Mouse (Mus musculus) forebrain, embryonic 12.5 days (tissue): ENCODE measurements at regions not wholly inside any gene's neighbourhood (a gene's known extent, or its start where the extent isn't known, plus 50 kb on each side); places are given as distances from the start of the nearest gene placed in this dataset.

Source experiments
- ATAC-seq: fragments of 200-750 bp; cut with Nextera tagmentation; 2 replicates; pipeline ENCODE4 v1.8.0; 2017; ENCODE audit warnings: moderate TSS enrichment; ENCODE audit not compliant: low FRiP score
- H3K27ac ChIP-seq: fragments of 300-500 bp; sonication (generic); 2 replicates; pipeline ENCODE4 v1.5.1; 2016; ENCODE audit warnings: mild to moderate bottlenecking
- H3K27me3 ChIP-seq: fragments of 300-500 bp; sonication (generic); 2 replicates; pipeline ENCODE4 v1.6.1; 2016; ENCODE audit warnings: mild to moderate bottlenecking
- H3K36me3 ChIP-seq: fragments of 300-500 bp; sonication (generic); replicated peaks from 2 replicates; pipeline ENCODE4 v1.6.1; 2016; ENCODE audit warnings: mild to moderate bottlenecking
- H3K4me1 ChIP-seq: fragments of 300-500 bp; sonication (generic); 2 replicates; pipeline ENCODE4 v1.6.1; 2016
- H3K4me2 ChIP-seq: fragments of 300-500 bp; sonication (generic); 2 replicates; pipeline ENCODE4 v1.6.1; 2016; ENCODE audit warnings: mild to moderate bottlenecking, moderate library complexity
- H3K4me3 ChIP-seq: fragments of 300-500 bp; sonication (generic); replicated peaks from 2 replicates; pipeline ENCODE4 v1.5.1; 2016; ENCODE audit warnings: mild to moderate bottlenecking
- H3K9ac ChIP-seq: fragments of 300-500 bp; sonication (generic); 2 replicates; pipeline ENCODE4 v1.6.1; 2016; ENCODE audit warnings: mild to moderate bottlenecking
- H3K9me3 ChIP-seq: fragments of 300-500 bp; sonication (generic); 2 replicates; pipeline ENCODE4 v1.6.1; 2016
- WGBS: fragments of 180-500 bp; shearing (Covaris S2); methylation state at CpG from one replicate; pipeline ENCODE4 v1.1.7; 2016; 5-methylcytosine and 5-hydroxymethylcytosine counted together

GRCm38 (mm10) chr3:21325329-21325896 is 751.0 kb upstream of the Tbl1xr1 start:
- Histone ChIP-seq H3K27ac (no peak overlapping the region), H3K36me3 (no peaks in the 10 kb centered on the region), H3K9ac (no peak overlapping the region), H3K4me1 (no peaks in the 10 kb centered on the region), H3K9me3 (no peaks in the 10 kb centered on the region), H3K4me2 (no peak overlapping the region), H3K27me3 (no peaks in the 10 kb centered on the region), H3K4me3 (no peak overlapping the region)
- peak; percentile 39; the same call in 1 of the 2 replicates for ATAC-seq
- WGBS = 50% methylated on average over 4 of the region's 4 CpGs

GRCm38 (mm10) chr3:21341916-21342315 is 734.5 kb upstream of the Tbl1xr1 start:
- no peak for ATAC-seq
- H3K27ac ChIP-seq = no peak overlapping the region
- no peaks in the 10 kb centered on the region for H3K27me3 ChIP-seq
- no peaks in the 10 kb centered on the region for H3K36me3 ChIP-seq
- H3K9ac ChIP-seq = no peak overlapping the region
- no peaks in the 10 kb centered on the region for H3K9me3 ChIP-seq
- no peak overlapping the region for H3K4me2 ChIP-seq
- H3K4me3 ChIP-seq = no peak overlapping the region
- H3K4me1 ChIP-seq = no peaks in the 10 kb centered on the region

- Histone ChIP-seq H3K36me3 (no peaks in the 10 kb centered on the region), H3K27me3 (no peaks in the 10 kb centered on the region), H3K27ac (no peak overlapping the region), H3K4me3 (no peak overlapping the region), H3K4me1 (no peaks in the 10 kb centered on the region), H3K9me3 (no peaks in the 10 kb centered on the region), H3K4me2 (no peak overlapping the region), H3K9ac (no peak overlapping the region)
- 91% methylated on average over 1 of the region's 1 CpGs for WGBS
- ATAC-seq = no peak
Measured at GRCm38 (mm10) chr3:21343095-21343494, 733.4 kb upstream of the Tbl1xr1 start.

- ATAC-seq = no peak
- Histone ChIP-seq H3K36me3 (no peaks in the 10 kb centered on the region), H3K4me1 (no peaks in the 10 kb centered on the region), H3K27ac (no peak overlapping the region), H3K4me3 (no peak overlapping the region), H3K9ac (no peak overlapping the region), H3K9me3 (no peaks in the 10 kb centered on the region), H3K27me3 (no peaks in the 10 kb centered on the region), H3K4me2 (no peak overlapping the region)
- WGBS = 82% methylated on average over 3 of the region's 3 CpGs
Measured at GRCm38 (mm10) chr3:21349421-21349820, 727.0 kb upstream of the Tbl1xr1 start.

- peak overlapping the region; percentile 47 for H3K27ac ChIP-seq
- H3K9ac ChIP-seq = no peak overlapping the region
- no peak overlapping the region for H3K4me3 ChIP-seq
- 62% methylated on average over 3 of the region's 3 CpGs for WGBS
- ATAC-seq = no peak
- H3K27me3 ChIP-seq = no peaks in the 10 kb centered on the region
- no peak overlapping the region for H3K4me2 ChIP-seq
- H3K36me3 ChIP-seq = no peaks in the 10 kb centered on the region
- no peaks in the 10 kb centered on the region for H3K9me3 ChIP-seq
- H3K4me1 ChIP-seq = peaks cover 5% of the 10 kb centered on the region; the same call in 1 of the 2 replicates
Measured at GRCm38 (mm10) chr3:21356150-21356549, 720.3 kb upstream of the Tbl1xr1 start.

GRCm38 (mm10) chr3:21356831-21357712 is 719.4 kb upstream of the Tbl1xr1 start:
- no peak overlapping the region for H3K4me2 ChIP-seq
- no peak overlapping the region for H3K9ac ChIP-seq
- H3K4me1 ChIP-seq = peaks cover 5% of the 10 kb centered on the region; the same call in 1 of the 2 replicates
- 40% methylated on average over 6 of the region's 6 CpGs for WGBS
- H3K27me3 ChIP-seq = no peaks in the 10 kb centered on the region
- no peaks in the 10 kb centered on the region for H3K36me3 ChIP-seq
- no peaks in the 10 kb centered on the region for H3K9me3 ChIP-seq
- no peak overlapping the region for H3K4me3 ChIP-seq
- no peak overlapping the region for H3K27ac ChIP-seq
- peak; percentile 90 for ATAC-seq

GRCm38 (mm10) chr3:21358068-21358467 is 718.4 kb upstream of the Tbl1xr1 start:
- Histone ChIP-seq H3K4me2 (no peak overlapping the region), H3K36me3 (no peaks in the 10 kb centered on the region), H3K27me3 (no peaks in the 10 kb centered on the region), H3K27ac (0 out of 2 replicates have a peak overlapping the region, but pooled peaks have one; percentile 43), H3K4me3 (no peak overlapping the region), H3K9ac (no peak overlapping the region), H3K4me1 (peaks cover 5% of the 10 kb centered on the region; the same call in 1 of the 2 replicates), H3K9me3 (no peaks in the 10 kb centered on the region)
- 88% methylated on average over 6 of the region's 6 CpGs for WGBS
- 0 out of 2 replicates have a peak, but pooled peaks have one; percentile 15 for ATAC-seq

GRCm38 (mm10) chr3:21361069-21361468 is 715.4 kb upstream of the Tbl1xr1 start:
- Histone ChIP-seq H3K4me3 (no peak overlapping the region), H3K36me3 (no peaks in the 10 kb centered on the region), H3K9me3 (no peaks in the 10 kb centered on the region), H3K4me1 (peaks cover 5% of the 10 kb centered on the region; the same call in 1 of the 2 replicates), H3K4me2 (no peak overlapping the region), H3K27ac (no peak overlapping the region), H3K27me3 (no peaks in the 10 kb centered on the region), H3K9ac (no peak overlapping the region)
- no peak for ATAC-seq
- WGBS = 88% methylated on average over 3 of the region's 3 CpGs

GRCm38 (mm10) chr3:21379816-21380215 is 696.6 kb upstream of the Tbl1xr1 start:
- Histone ChIP-seq H3K9me3 (0 out of 2 replicates have a peak, but pooled peaks cover 2% of the 10 kb centered on the region), H3K27ac (no peak overlapping the region), H3K9ac (no peak overlapping the region), H3K27me3 (no peaks in the 10 kb centered on the region), H3K4me1 (no peaks in the 10 kb centered on the region), H3K36me3 (no peaks in the 10 kb centered on the region), H3K4me2 (no peak overlapping the region), H3K4me3 (no peak overlapping the region)
- WGBS = 96% methylated on average over 2 of the region's 2 CpGs
- ATAC-seq = no peak

- WGBS = 78% methylated on average over 3 of the region's 3 CpGs
- no peak overlapping the region for H3K4me2 ChIP-seq
- H3K27ac ChIP-seq = no peak overlapping the region
- H3K4me1 ChIP-seq = no peaks in the 10 kb centered on the region
- H3K9me3 ChIP-seq = 0 out of 2 replicates have a peak, but pooled peaks cover 2% of the 10 kb centered on the region
- no peaks in the 10 kb centered on the region for H3K27me3 ChIP-seq
- no peaks in the 10 kb centered on the region for H3K36me3 ChIP-seq
- no peak for ATAC-seq
- H3K4me3 ChIP-seq = no peak overlapping the region
- H3K9ac ChIP-seq = no peak overlapping the region
Measured at GRCm38 (mm10) chr3:21381072-21381471, 695.4 kb upstream of the Tbl1xr1 start.

GRCm38 (mm10) chr3:21403551-21403950 is 672.9 kb upstream of the Tbl1xr1 start:
- Histone ChIP-seq H3K27me3 (no peaks in the 10 kb centered on the region), H3K4me2 (no peak overlapping the region), H3K9ac (no peak overlapping the region), H3K4me1 (no peaks in the 10 kb centered on the region), H3K4me3 (no peak overlapping the region), H3K27ac (no peak overlapping the region), H3K9me3 (no peaks in the 10 kb centered on the region), H3K36me3 (no peaks in the 10 kb centered on the region)
- no peak for ATAC-seq
- WGBS = 90% methylated on average over 2 of the region's 2 CpGs

GRCm38 (mm10) chr3:21404058-21404457 is 672.4 kb upstream of the Tbl1xr1 start:
- no peak overlapping the region for H3K4me3 ChIP-seq
- 68% methylated on average over 3 of the region's 3 CpGs for WGBS
- no peaks in the 10 kb centered on the region for H3K36me3 ChIP-seq
- ATAC-seq = no peak
- no peaks in the 10 kb centered on the region for H3K27me3 ChIP-seq
- no peaks in the 10 kb centered on the region for H3K9me3 ChIP-seq
- no peaks in the 10 kb centered on the region for H3K4me1 ChIP-seq
- no peak overlapping the region for H3K4me2 ChIP-seq
- H3K9ac ChIP-seq = no peak overlapping the region
- no peak overlapping the region for H3K27ac ChIP-seq
